Mouse (Mus musculus) stomach, postnatal 0 days (tissue): ENCODE measurements at regions not wholly inside any gene's neighbourhood (a gene's known extent, or its start where the extent isn't known, plus 50 kb on each side); places are given as distances from the start of the nearest gene placed in this dataset.

ENCODE experiments used
- CTCF ChIP-seq: IDR thresholded peaks from 2 replicates; pipeline ENCODE4 v1.5.1; 2016; ENCODE audit warnings: antibody characterized with exemption, low read depth, mild to moderate bottlenecking, moderate library complexity
- EP300 ChIP-seq: optimal IDR thresholded peaks from 2 replicates; pipeline ENCODE3; 2016; ENCODE audit warnings: antibody characterized with exemption

DNA sequence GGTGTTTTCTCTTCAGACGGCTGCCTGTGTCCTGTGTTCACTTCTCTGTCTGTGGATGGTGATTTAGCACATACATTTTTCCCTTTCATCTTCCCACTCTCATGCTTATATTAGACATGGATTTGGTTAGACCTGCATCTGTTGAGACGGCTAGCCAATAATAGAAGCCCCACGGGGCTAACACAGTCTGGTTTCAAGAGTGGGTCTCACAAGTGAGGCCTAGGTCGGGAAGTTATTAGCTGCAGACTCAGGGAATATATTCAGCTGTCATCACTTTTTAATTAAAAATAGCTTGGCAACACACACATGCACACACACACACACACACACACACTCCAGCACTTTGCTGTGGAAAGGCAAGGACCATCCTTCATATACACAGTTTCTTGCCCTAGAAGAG, 287.7 kb upstream of the Ubash3b start:
- no peak for TF ChIP-seq EP300
- no peak for TF ChIP-seq CTCF
